Mouse (Mus musculus) spleen, postnatal 10 days (tissue): ENCODE measurements around the gene Epha1.
A peak's percentile ranks its signal among the peaks of the same experiment; 100 is the strongest.

ENCODE experiments used
- DNase-seq, 2 experiments: peaks; one replicate each; pipeline ENCODE4 v3.0.0; 2021 to 2022; ENCODE audit warnings: low spot score in 2 of 2

The Epha1 gene

DNA sequence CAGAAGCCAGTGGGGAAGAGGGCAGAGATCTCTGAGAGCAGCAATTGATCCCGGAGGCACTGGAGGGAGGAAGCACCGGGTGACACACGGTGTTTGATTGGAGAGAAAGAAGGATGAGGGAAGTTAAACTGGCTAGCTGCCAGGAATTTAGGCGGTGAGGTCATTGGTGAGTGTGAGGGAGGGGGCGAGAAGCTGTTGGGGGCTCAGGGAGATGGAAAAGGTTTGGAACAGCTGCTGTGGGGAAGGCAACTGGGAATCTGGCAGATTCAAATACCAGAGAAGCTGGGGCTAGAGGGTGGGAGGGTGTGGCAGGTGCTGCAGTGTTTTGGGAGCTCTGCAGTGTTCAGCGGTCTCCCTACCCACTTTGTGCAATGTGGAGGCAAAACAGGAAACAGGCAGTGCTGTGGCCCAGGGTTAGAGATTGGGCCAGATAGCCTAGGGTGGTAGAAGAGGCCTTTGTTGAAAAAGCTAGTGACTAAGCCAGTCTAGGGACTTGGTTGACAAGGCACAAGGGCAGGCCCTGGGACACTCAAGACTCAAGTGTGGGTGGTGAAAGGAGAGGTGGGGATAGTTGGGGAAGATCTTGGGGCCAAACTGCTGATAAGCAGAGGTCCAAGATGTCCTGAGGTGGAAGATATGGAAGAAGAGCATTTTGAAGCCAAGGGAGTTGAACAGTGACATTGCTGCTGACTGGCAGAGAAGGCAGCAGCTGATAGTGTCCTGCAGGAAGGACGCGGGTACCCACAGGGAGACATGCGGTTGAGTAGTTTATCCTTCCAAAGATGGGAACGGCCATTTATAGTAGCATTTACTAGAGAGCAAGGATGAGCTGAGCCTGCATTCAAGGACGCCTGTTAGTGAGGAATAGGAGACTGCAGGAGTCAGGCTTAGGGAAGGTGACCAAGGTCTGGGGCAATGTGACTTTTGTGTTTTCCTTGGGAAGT is 18.7 kb downstream of the Epha1 start:
- no peak for DNase-seq

DNA sequence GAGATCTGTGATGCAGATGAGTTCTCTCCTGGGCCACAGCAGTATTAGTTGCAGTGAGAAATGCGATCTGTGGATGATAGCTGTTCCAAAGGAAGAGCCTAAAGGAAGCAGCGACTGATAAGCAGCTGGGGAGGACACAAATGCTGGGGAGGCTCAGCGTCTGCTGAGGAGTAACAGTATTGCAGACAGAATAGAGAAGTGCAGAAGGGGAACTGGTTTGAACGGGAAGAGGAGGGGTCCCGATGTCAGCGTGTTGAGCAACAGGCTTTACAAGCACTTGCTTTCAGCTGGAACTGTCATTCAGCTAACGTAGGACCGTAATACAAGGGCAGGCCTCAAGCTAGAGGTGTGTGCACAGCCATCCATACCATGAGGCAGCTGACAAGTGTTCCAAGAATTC is 19.9 kb downstream of the Epha1 start:
- DNase-seq = peak in 1 of 2 experiments; percentile 37

- no peak for DNase-seq
Measured at GRCm38 (mm10) chr6:42352486-42352846, 20.6 kb downstream of the Epha1 start.

DNA sequence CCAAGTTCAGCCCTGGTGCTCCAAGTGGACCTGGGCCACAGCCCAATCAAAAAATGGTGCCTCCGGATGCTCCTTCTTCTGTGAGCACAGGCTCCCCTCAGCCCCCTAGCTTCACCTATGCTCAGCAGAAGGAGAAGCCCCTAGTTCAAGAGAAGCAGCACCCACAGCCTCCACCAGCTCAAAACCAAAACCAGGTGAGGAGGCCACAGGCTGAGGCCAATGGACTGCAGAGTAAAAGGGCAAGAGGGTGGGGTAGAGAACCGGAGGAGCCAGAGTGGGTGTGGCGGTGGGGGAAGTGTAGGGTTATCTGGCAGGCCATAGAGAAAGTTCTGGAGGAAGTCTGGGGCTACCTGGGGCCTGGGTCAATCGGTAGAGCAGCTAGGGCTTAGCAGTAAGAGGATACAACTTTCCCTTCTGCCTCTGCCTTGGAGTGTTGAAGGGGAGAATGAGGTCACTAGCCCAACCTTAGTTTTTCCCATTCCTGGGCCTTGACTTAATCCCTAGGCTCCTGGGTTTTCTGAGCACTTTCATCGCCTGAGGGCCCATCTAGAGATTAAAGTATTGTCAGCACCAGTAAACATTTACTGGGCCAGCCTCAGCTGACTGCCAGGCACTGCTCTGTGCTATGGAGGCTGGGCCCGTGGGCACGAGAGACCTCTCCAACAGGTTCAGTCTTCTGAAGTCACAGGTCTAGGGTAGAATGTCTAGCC is 21.1 kb downstream of the Epha1 start:
- DNase-seq = peak in 1 of 2 experiments; percentile 32

DNA sequence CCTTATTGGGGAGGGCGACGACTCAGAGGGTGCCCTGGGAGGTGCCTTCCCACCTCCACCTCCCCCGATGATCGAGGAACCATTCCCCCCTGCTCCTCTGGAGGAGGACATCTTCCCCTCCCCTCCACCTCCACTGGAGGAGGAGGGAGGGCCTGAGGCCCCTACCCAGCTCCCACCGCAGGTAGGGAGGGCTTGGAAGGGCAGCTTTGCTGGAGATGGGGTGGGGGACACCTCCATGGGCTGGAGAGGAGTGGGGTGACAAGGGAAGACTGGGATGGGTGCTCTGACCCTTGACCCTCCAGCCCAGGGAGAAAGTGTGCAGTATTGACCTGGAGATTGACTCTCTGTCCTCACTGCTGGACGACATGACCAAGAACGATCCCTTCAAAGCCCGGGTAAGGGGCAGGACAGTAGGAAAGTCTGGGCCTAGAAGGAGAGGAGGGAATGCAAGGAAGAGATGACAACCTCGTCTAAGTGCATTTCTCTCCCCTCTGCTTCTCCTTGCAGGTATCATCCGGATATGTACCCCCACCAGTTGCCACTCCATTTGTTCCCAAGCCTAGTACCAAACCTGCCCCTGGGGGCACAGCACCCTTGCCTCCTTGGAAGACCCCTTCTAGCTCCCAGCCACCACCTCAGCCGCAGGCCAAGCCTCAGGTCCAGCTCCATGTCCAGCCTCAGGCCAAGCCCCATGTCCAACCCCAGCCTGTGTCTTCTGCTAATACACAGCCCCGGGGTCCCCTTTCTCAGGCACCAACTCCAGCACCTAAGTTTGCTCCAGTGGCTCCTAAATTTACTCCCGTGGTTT is 21.9 kb downstream of the Epha1 start:
- DNase-seq = no peak

- peak; percentile 31 to 37 for DNase-seq
Measured at GRCm38 (mm10) chr6:42350021-42350967, 22.8 kb downstream of the Epha1 start.

DNA sequence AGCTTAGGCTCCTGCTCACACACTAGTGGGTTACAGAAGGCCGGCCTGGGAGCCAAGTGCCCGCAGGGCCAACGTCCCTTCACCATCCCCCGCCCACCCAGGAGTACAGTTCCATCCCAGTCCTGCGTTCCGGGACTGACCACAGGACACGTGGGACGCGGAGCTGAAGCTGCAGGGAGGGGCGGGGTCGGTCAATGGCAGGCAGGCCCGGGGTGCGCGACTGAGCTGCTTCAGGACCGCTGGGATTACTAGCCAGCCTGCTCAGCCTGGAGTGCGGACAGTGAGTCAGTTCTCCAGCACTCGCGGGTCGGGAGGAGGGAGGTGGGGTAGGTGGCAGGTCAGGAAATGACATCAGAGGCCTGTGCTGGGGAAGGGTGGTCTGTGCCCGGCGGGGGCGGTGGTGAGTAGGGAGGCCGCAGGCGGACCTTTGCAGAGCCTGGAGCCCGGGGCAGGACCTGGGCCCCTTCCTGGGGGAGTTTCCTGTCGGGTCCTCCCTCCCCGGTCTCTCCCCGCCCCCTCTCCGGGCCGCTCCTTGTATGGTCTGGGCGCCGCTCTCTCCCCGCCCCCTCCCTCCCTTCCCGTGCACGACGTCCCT is 23.5 kb downstream of the Epha1 start, which contains the start of gene Zyx:
Zyx (plus strand) TSS at position 205 of the 595 bp plus-strand sequence.
- peak; percentile 62 to 81 for DNase-seq

GRCm38 (mm10) chr6:42349006-42349425 is 24.1 kb downstream of the Epha1 start:
- peak; percentile 46 to 75 for DNase-seq

- no peak for DNase-seq
Measured at GRCm38 (mm10) chr6:42348281-42349005, 24.6 kb downstream of the Epha1 start.

GRCm38 (mm10) chr6:42344255-42344654 is 28.8 kb downstream of the Epha1 start:
- DNase-seq = no peak

DNA sequence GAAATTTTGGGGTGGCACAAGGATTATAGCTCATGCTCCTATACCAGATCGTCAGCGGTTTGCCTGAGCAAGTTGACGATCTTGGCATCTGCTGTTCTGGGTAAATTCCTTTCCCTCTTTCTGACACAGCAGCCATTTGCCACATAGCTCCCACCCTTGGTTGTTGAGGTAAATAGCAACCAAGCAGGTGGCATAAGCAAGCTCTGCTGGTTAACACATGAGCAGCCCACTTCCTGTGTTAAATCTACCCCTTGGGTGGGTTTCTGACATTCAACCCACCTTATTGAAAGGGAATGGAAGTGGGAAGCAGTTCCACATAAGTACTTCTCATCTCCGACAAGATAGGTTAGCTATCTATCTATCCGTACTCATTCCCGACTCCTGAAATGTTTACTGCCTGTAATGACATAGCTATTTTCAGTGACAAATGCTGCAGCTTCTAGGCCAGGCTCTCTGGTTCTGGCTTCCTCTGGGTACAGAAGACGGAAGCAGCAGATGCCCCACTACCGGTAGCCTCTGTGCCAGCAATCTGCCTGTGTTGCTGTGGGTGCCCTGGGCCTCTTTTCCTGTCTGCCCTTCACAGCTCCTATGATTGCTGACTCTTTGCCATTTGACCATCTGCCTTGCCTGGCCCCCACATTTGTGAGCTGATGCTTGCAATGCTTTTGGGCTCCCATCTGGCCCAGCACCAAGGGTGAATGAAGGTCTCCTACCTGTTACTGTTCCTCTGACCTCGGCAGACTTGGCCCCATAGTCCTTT is 29.5 kb downstream of the Epha1 start:
- DNase-seq = peak in 1 of 2 experiments; percentile 40

- no peak for DNase-seq
Measured at GRCm38 (mm10) chr6:42342171-42342570, 30.9 kb downstream of the Epha1 start.

DNA sequence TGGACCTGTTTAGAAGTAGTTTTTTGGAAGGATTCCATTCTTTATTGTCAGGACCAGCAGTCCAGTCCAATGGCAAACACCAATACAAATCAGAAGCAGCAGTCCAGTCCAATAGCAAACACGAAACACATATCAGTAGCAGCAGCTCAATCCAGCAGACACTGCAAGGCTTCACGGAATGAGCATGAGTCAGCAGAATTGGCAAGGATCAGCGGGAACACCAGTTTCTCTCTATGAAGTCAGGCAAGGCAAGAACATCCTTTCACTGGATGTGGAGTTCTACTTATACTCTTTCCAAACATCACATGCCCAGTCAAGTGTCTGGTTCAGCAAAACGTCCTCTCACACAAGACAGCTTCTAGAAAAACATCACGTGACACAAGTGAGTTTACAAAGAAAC is 33.1 kb downstream of the Epha1 start:
- no peak for DNase-seq

DNA sequence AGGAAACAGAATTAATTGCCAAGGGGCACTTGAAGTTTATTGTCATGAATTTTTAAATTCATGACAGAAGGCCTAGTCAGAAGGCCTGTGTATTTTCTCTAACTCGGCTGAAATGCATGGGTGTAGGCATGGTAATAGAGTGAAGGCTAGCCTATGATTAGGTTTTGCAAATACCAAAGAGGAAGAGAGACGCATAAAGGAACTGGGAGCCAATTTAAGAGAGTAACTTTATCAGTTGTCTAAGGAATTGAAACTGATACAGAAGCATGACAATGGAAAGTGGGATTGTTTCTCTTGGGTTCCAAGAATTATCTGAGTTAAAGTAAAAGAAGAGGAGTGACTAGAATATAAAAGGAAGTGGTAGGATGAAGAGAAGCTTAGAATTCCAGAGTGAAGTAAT is 33.9 kb downstream of the Epha1 start:
- DNase-seq = no peak

DNA sequence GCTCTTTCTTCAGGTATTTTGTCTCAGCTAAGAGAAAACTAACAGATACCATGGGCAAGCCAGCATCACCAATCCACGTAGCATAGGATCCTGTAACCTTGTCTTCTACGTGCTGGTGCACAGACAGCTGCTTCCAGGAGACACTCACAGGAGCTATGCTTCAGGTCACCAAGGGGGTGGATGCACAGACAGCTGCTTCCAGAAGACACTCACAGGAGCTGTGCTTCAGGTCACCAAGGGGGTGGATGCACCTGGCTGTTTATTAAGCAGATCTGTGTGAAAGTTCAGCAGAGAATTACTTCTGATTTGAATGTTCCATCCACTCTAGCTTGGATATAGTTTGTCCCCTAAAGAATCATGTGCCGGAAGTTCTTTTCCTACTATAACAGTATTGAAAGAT is 42.1 kb downstream of the Epha1 start:
- DNase-seq = no peak

GRCm38 (mm10) chr6:42330216-42330615 is 42.9 kb downstream of the Epha1 start:
- DNase-seq = no peak

DNA sequence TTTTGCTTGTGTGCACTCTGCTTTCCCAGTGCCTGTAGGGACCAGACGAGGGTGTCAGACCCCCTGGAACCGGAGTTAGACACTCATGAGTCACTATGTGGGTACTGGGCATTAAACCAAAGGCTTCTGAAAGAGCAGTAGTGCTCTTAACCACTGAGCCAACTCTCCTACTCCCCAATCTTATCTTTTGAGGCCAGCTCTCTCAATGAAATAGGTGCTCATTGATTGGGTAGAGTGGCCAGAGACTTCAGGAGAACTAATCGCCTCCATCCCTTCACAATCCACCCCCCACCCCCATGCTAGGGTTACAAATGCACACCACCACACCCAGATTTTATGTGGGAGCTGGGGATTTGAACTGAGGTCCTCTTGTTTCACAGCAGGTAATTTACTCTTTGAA is 44.3 kb downstream of the Epha1 start:
- no peak for DNase-seq

DNA sequence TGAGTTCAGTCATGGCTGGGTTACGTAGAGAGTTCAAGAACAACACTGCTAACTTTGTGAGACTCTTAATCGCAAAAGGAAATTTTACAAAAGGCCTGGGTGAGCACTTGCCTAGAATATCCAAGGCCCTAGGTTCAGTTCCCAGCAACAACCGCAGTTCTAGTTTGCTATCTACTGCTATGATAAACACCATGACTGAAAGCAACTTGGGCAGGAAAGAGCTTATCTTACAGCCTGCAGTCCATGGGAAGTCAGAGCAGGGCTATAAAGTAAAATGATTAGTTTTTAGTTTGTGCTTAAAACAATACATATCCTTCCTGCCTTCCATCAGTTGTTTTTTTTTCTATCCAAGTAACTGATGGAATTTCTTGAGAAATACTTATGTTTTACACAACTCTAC is 46.6 kb downstream of the Epha1 start:
- DNase-seq = no peak

- peak; percentile 62 to 80 for DNase-seq
Measured at GRCm38 (mm10) chr6:42325268-42325609, 47.8 kb downstream of the Epha1 start.
